Mouse (Mus musculus) gastrocnemius, adult 18-20 months (tissue): ENCODE results near the gene 0610009B22Rik. TPM values are rescaled to one million over a fixed set of nuclear protein-coding genes. Genes with fewer than 3 reads are reported as not detected.

Experiments used
- DNase-seq: peaks from one replicate; pipeline ENCODE4 v3.0.0; 2021; ENCODE audit warnings: low spot score
- total RNA-seq, 2 experiments: library from RNA; stranded (reverse); gene quantifications; 2 replicates each; pipeline ENCODE4 v1.2.3; 2021

0610009B22Rik gene
- total RNA-seq, 2 experiments from 2014 or later = 40.2 to 46.1 TPM

DNA sequence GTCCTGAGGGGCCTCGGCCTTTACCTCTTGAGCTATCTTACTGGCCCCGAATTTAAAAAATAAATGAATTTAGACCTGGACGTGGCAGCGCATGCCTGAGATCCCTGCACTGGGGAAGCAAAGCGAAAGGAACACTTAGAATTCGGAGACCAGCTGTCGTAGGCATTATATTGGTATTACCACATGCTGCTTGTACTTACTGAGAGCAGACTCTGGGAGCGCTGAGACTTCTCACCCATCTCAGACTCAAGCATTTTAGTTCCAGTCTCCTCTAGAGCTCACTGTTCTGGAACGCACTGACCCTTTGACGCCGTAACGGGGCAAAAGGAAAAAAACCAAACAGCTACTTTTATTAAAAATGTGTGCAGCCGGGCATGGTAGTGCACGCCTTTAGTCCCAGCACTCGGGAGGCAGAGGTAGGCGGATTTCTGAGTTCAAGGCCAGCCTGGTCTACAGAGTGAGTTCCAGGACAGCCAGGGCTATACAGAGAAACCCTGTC, 26.8 kb downstream of the 0610009B22Rik start:
- no peak for DNase-seq

DNA sequence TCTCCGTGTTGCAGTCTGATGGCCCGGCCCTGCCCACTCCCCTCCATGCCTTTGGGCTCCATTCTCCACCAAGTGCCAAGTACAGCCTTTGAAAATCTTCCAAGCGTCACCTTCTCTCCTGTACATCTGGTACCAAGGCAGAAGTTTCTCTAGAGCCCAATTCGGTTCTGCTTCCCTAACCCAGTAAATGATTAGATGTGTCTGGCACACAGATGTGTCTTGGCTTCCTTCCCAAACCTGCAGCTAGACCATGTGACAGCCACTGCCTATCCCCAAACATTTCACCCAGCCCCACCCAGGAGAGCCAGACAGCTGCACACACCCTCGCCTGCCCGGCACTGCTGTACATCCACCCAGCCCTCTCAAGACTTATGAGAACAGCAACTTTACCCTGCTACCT, 30.0 kb downstream of the 0610009B22Rik start:
- DNase-seq = no peak

DNA sequence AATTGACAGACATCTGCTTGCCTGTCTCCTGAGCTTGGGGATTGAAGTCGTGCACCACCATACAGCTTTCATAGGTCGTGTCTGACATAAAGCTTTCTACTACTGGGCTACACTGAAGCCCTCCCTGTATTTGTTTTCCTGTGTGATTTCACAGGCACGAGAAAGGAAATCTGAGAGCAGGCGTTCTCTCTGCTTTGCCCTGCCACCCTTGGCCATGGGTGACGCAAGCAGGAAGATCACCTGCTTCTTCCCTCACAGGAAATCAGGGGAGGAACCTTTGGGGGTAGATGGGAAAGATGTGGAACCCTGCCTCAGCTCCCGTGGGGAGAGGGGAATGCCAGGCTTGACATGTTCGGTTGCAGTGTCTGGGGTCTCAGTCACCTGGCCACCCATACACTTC, 30.4 kb downstream of the 0610009B22Rik start:
- DNase-seq = no peak

DNA sequence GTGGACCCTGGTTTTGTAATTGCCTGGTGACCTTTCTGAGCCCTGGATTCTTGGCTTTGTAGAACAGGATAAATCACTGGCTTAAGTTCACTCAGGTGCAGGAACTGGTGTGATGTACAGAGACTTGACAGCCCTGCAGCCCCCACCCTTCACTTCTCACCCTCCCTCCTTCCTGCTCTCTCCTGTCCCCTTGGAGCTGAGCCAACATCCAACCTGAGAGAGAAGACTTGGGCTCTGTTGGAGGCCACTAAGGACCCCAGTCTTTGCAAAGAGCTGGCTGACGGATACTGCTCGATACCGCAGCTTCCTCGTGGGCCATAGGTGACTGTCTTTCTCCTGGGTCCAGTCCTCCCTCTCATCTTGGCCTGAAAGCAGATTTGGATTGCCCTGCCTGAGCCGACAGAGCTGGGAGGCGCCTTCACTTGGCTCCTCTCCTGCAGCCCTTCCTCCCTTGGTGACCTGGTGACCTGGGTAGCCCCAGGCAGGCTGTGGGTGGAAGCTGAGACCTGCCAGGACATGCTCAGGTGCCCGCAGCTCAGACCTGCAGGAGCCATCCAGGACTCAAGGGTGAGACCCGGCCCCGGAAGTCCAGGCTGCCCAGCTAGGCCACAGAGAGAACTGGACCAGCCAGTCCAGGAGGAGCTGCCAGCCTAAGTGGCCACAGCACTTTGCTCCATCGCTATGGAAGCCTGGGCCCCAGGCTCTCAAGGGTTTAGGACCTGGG, 31.7 kb downstream of the 0610009B22Rik start:
- DNase-seq = no peak

DNA sequence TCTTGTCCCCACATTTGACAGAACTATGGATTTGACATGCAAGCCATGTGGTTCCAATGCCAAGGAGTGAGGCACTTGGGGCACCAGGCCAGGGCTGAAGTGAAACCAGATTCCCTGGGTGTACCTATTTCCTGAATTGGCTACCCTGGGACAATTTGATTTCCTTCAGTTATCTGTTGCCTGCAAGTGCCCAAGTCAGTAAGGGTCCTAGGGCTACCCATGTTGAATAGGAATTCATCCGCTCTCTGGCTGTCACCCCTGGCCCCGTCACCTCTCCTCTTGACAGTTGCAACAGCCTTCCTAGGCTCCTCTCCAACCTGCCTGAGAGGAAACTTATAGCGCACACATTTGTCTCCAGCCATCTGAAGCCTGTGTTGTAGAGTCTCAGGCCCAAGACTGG, 33.8 kb downstream of the 0610009B22Rik start:
- no peak for DNase-seq

DNA sequence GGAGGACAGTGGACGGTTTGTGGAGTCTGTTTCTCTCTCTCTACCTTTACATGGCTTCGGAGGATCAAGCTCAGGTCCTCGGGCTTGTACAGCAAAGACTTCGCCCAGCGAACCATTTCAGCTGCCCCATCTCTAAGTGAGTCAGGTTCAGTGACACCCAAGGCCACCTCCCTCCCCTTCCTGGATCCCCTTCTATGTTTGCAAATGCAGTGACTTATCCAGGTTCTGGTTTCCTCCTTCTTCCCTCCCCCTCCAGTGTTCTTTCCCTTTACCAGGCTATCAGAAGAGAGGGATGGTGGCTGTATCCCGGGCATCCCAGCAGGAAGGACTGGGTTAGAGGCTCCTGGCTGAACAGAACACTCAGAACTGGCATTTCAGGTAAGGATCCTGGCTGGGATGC, 34.9 kb downstream of the 0610009B22Rik start:
- no peak for DNase-seq

DNA sequence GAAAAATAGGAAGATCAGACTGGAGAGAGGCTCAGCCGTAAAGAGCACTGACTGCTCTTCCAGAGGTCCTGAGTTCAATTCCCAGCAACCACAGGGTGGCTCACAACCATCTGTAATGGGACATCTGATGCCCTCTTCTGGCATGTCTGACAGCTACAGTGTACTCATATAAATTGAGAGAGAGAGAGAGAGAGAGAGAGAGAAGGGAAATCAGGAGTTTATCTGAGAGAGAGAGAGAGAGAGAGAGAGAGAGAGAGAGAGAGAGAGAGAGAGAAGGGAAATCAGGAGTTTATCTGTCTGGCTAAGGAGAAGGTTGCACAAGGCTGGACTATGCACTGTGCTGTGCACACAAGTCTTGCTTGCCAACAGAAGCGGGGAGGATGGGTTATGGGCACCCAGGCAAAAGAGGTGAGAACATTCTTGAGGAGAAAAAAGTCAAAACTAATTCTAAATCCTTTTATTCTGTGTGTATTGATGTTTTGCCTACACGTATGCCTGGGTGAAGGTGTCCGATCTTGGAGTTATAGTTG, 35.7 kb downstream of the 0610009B22Rik start:
- DNase-seq = no peak

DNA sequence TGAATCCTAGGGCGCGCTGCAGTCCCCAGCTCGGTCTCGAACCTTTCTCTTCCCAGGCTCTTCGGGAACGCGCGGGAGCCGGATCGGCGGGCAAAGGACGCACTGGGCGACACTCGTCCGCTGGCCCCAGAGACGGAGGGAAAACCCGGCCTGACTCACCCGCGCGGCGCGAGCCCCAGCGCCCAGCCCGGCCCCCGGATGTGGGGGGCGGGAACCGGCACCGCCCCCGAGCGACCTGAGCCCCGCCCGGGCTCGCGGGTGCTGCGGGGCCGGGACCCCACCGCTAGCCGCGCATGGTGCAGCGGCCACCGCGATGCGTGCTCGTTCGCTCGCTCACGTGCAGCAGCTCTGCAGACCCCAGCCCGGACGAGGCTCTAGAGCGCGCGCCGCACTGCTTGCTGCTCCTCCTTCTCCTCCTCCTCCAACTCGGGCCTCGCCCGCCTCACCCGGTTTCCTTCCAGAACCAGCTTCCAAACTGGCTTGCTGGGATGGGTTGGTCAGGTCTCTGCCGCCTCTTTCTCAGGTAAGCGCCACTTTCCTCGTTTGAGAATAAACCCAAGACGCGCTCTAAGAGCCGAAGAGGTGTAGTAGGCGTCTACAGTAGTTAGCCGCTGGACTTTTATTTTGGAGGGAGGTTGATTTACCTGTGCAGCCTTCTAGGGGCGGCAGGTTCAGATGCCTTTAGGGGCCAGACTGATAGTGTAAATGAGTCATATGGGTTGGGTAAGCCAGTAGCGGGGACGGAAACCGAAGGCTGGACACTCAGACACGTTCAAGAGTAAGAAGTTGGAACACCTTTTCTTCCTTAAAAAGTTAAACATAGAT, 37.8 kb downstream of the 0610009B22Rik start, which contains the start of the genes N4bp3 and D930048N14Rik:
N4bp3 (minus strand) TSS at position 152 of the 825 bp plus-strand sequence.
D930048N14Rik (plus strand) TSS at position 264 of the 825 bp plus-strand sequence.
- peak; percentile 51 for DNase-seq

DNA sequence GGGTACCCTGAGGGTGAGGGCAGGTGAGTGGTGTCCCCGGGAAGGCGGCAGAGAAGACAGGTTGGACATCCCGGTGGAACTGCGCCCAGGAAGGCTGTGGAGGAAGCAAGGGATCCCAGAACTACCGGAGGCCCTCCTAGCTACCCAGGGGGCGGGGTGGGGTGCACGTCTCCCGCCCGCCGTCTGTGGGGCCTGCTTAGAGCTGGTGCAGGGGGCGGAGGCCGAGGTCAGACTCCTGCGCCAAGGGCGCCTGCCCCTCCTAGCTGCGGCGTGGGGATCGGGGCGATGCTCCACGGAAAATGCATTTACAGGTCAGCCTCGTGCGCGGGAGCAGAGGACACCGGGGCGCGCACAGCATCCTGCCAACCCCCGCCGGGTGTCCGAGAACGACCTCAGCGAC, 38.4 kb downstream of the 0610009B22Rik start:
- no peak for DNase-seq

DNA sequence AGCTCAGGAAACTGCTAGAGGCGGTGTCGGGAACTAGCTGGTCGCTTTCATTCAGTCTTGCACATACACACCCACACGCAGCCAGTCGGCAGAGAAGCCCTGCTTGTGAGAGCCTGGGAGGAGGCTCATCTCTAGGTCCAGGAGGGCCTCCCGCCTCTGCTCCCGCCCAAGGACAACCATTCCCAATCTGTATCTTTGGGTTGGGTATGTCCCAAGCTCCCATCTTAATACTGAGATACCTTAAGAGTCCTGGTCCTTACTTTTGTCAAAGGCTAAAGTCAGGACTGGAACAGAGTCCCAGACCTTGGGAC, 38.8 kb downstream of the 0610009B22Rik start:
- DNase-seq = no peak

DNA sequence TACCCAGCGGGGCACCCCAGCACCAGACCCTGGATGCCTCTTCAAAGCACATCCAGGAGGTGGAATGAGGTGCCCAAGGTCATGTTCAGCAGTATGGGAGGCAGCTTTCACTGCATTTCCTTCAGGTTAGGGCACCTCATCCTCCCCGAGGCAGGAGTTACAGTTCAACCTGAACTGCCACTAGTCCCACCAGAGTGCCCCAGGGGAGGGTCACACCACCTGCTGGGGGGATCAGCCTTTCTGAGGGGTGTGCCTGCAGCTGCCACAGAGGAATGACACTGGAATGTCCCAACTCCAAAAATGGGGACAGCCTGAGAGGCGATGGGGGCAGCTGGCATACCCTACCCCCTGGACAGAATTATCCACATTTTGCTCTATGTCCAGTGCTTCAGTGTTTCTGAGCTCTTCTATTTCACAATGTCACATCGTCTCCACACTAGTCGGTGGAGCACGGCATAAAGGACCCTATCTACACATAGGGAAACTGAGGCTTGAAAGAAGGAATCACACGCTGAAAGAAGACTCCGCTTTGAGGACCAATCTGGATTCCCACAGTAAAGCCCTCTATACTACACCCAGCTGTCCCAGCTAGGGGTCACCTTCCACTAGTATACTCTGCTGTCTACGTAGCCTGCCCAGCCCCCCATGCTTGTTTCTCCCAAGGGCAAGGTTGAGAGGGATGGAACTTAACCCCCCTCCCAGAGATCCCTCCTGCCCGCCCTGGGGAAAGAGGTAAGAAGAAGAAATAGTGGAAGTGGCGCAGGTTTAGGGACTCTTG, 39.4 kb downstream of the 0610009B22Rik start:
- DNase-seq = no peak

DNA sequence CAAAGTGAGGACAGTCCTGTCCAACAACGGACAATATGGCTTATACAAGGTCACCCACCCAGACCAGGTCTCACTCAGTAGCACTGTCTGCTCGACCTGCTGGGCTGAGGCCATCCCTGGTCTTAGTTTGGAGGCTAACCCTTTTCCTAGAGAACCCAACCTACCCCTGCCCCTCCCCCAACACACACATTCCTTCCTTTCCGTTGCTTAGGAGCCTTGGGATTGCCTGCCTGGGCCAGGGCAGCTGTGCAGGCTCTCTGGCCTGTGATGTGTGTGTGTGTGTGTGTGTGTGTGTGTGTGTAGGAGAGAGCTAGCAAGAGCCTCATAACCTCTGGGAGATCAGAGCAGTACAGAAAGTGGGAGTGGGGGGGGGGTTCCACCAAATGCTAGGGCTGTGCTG, 40.1 kb downstream of the 0610009B22Rik start:
- DNase-seq = no peak

DNA sequence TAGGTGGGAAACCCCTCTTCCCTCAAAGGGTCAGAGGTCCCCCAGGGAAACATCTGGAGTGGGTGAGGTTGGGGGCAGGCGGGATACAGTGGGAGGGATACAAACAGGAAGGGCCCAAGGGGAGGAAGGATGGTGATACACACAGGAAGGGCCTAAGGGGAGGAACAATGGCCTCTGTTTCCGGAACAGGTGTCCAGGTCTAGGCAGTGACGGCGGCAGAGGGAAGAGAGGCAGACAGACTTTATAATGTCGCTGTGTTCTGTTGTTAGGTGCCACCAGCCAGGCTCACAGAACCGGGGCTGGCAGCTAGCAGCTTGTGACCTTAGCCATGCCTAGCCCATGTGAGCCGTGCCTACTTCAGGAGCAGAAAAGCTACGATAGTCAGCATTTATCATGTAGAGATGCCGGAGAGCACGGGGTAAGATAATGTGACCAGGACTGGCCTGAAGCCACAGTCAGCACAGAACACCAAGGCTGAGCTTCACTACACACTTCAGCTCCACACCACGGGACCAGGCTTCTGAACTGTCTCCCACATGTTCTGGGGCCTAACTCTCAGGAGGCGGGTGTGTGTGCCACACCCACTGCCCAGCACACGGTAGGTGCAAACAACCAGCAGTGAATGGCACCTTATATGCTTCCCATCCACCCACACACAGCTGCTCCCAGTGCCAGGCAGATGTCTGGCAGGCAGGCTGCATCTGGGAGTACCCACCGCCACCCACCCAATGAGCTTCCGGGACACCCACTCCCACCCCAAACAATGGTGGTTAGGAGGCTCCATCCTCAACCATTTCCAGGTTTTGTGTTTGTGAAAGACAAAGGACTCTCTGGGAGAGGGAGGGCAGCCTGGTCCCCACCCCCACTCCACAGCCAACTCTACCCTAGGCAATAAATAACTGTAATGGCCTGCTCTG, 41.7 kb downstream of the 0610009B22Rik start:
- DNase-seq = no peak

DNA sequence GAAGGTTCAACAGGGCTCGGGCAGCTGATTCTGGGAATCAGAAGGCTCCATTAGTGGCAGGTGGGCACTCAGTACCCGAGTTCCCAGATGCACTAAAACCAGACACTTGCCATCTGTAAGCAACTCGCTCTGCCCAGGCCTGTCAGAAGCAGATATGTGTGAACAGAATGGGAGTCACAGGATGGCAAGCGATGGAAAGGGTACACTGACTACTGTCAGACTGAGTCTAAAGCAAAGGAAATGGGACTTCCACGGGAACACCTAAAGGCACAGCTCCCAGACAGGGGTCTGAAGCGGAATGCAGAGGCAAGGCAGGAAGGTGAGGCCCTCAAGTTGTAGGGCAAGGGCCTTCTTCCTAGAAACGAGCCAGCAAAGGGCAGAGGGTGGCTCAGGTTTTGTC, 42.4 kb downstream of the 0610009B22Rik start:
- no peak for DNase-seq

DNA sequence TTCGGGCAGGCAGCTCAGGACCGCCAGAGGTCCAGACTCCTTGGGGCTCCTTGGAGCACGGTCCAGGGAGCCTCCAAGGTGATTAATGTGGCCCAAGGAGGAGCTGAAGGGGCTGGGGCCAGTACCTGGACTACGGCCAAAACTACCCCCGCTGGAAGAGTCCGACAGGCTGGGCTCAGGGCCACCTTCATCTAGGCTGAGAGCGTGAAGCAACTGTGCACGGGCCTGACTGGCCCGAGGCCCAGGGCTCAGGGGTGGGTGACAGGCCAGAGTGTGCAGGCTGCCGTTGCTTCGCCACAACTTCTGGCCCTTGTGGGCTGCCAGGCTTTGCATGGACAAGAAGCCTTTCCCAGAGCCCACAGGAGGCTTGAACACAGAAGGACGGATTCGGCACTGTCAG, 43.4 kb downstream of the 0610009B22Rik start:
- DNase-seq = no peak

DNA sequence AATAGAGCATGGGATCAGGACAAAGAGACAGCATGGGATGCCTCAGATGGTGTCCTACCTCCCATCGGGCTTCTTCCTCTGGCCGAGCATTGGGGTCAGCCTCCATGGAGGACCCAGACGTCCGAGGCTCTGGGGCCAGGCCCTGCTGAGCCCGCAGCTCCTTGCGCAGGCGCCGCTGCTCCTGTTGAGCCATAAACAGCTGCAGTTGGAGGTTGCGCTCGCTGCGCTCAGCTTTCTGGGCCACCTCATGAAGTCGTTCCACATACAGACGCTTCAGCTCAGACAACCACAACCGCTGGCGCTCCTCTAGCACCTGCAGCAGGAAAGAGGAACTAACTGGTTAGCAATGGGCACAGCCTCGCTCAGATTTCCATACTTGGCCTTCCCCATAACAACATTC, 44.5 kb downstream of the 0610009B22Rik start:
- no peak for DNase-seq

DNA sequence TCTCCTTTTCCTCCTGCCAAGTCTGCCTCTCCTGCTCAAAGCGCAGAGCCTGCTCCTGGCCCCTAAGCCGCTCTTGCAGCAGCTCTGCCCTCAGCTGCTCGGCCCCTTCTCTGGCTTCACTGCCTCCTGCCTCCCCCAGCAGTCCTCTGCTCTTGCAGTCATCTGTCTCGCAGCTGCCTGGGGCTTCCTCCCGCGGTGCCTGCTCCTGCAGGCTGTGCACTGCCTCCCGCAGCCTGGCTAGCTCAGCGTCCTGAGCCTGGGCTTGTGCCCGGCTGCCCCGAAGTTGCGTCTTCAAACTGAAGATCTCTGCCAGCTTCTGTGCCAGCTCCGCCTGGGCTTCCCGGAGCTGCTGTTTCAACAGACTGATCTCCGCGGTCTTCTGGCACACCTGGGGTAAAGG, 44.9 kb downstream of the 0610009B22Rik start:
- no peak for DNase-seq

DNA sequence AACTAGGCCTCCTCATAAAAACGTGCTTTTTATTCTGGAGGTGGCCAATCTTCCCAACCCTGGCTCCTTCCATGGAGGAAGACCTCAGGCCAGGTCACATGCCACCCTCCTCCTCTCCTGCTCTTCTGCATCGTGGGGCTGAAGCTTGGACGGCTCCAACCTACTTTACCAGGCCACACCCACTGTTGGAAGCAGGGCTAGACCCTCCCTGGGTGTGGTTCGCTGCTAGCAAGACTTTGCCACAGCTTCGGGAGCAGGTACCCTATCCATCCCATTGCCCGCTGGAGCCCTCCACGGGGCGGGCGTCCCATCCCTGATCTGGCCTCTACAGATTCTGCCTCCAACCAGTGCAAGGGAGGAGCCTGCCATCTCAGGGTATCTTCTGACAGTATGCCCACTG, 45.5 kb downstream of the 0610009B22Rik start:
- DNase-seq = no peak

DNA sequence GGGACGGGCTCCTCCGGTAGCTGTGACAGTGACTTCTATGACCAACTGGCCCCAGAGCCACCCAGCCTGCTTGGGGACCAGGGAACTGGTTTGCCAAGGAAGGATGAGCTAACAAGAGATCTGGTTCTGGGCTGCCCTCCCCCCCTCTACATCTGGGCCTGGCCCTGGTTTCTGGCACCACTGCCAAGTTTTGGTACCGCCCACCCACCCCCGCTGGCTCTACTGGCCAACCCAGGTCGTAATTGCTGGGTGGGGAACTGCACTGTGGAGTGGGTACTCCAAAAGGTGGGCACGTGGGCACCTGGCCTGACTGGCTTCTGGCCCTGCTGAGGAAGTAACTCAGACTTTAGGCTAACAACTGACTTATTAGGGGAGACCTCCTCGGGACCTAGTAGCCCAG, 47.9 kb downstream of the 0610009B22Rik start:
- no peak for DNase-seq

DNA sequence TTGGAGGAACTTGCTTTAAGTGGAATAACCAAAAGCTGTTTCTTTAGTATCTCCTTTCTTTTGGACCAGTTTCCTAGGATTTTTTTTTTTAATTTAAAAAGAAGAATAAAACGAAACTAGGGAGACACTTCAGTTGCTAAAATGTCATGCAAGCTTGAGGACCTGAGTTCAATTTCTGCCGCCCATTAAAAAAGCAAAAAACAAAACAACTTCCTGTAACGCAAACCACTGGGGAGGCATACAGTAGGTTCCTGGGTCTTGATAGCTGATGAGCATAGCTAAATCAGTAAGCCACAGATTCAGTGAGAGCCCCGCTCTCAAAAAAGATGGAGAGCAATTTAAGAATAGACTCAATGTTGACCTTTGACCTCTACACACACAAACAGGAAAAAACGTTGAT, 50.2 kb downstream of the 0610009B22Rik start:
- no peak for DNase-seq

DNA sequence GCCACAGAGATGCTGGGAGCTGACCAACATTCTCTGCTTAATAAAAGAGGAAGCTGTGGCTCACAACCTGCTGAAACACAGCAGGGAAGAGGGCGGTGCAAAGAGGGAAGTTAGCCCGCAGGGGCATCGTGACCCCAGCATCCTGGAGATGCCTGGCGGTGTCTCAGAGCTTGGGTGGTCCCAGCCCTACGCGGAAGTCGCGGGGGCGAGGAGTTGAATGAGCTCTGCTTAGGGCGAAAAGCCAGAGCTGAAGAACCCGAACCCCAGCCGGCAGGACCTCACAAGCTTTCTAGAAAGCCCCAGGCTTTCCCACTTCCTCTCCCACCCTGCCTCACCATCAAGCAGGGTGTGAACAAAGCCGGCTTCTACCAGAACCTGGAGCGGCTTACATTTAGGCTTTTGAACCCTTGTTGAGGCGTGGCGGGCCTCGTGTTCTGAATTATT, 50.7 kb downstream of the 0610009B22Rik start:
- no peak for DNase-seq
